Mouse (Mus musculus): ENCODE results near the gene Fam20a. TPM values are rescaled to one million over a fixed set of nuclear protein-coding genes. Genes with fewer than 3 reads are reported as not detected.

Gene Fam20a
- polyA plus RNA-seq, 1 experiment from 2014 or later, result 2.3 TPM

GRCm38 (mm10) chr11:109714341-109715247 lies 7.5 kb downstream of the Fam20a start:
- no peak for ATAC-seq (ENCODE audit: insufficient read depth, low FRiP score, low read depth)
- WGBS, result 82% methylated on average over 17 of the region's 17 CpGs

GRCm38 (mm10) chr11:109709501-109709900 lies 12.6 kb downstream of the Fam20a start:
- H3K27ac ChIP-seq, result no peak overlapping the region

More at GRCm38 (mm10) chr11:109714341-109715247, 7.5 kb downstream of the Fam20a start:
- H3K27me3 ChIP-seq (replicated peaks), result no peaks in the 10 kb centered on the region
- H3K36me3 ChIP-seq, result no peaks in the 10 kb centered on the region
- no peak overlapping the region for H3K4me2 ChIP-seq
- H3K4me1 ChIP-seq, result no peaks in the 10 kb centered on the region
- no peak overlapping the region for H3K27ac ChIP-seq
- no peak overlapping the region for H3K9ac ChIP-seq
- no peaks in the 10 kb centered on the region for H3K9me3 ChIP-seq
- no peak overlapping the region for H3K4me3 ChIP-seq (replicated peaks)

GRCm38 (mm10) chr11:109708786-109709185 lies 13.3 kb downstream of the Fam20a start:
- 90% methylated on average over 4 of the region's 4 CpGs for WGBS

More at GRCm38 (mm10) chr11:109709501-109709900, 12.6 kb downstream of the Fam20a start:
- Histone ChIP-seq H3K27me3 (replicated peaks) (no peaks in the 10 kb centered on the region), H3K4me1 (no peaks in the 10 kb centered on the region), H3K9me3 (no peaks in the 10 kb centered on the region), H3K9ac (no peak overlapping the region), H3K4me3 (replicated peaks) (no peak overlapping the region), H3K36me3 (no peaks in the 10 kb centered on the region), H3K4me2 (no peak overlapping the region)
- no peak for ATAC-seq (ENCODE audit: insufficient read depth, low FRiP score, low read depth)
- 80% methylated on average over 5 of the region's 5 CpGs for WGBS

GRCm38 (mm10) chr11:109707442-109707841 lies 14.6 kb downstream of the Fam20a start:
- WGBS, result 63% methylated on average over 3 of the region's 3 CpGs
- Histone ChIP-seq H3K4me3 (replicated peaks) (no peak overlapping the region), H3K9ac (no peak overlapping the region), H3K27ac (no peak overlapping the region), H3K27me3 (replicated peaks) (no peaks in the 10 kb centered on the region), H3K4me1 (no peaks in the 10 kb centered on the region), H3K4me2 (no peak overlapping the region), H3K36me3 (no peaks in the 10 kb centered on the region), H3K9me3 (no peaks in the 10 kb centered on the region)
- ATAC-seq (ENCODE audit: insufficient read depth, low FRiP score, low read depth), result no peak

More at GRCm38 (mm10) chr11:109708786-109709185, 13.3 kb downstream of the Fam20a start:
- Histone ChIP-seq H3K9ac (no peak overlapping the region), H3K4me2 (no peak overlapping the region), H3K27me3 (replicated peaks) (no peaks in the 10 kb centered on the region), H3K9me3 (no peaks in the 10 kb centered on the region), H3K27ac (no peak overlapping the region), H3K36me3 (no peaks in the 10 kb centered on the region), H3K4me3 (replicated peaks) (no peak overlapping the region), H3K4me1 (no peaks in the 10 kb centered on the region)
- no peak for ATAC-seq (ENCODE audit: insufficient read depth, low FRiP score, low read depth)

GRCm38 (mm10) chr11:109706586-109706985 lies 15.5 kb downstream of the Fam20a start:
- Histone ChIP-seq H3K9ac (no peak overlapping the region), H3K4me3 (replicated peaks) (no peak overlapping the region), H3K4me1 (no peaks in the 10 kb centered on the region), H3K4me2 (no peak overlapping the region), H3K36me3 (no peaks in the 10 kb centered on the region), H3K27ac (no peak overlapping the region), H3K9me3 (no peaks in the 10 kb centered on the region), H3K27me3 (replicated peaks) (no peaks in the 10 kb centered on the region)
- ATAC-seq (ENCODE audit: insufficient read depth, low FRiP score, low read depth), result no peak
- 58% methylated on average over 4 of the region's 4 CpGs for WGBS

GRCm38 (mm10) chr11:109706055-109706412 lies 16.0 kb downstream of the Fam20a start:
- WGBS, result 37% methylated on average over 9 of the region's 9 CpGs
- H3K9me3 ChIP-seq, result no peaks in the 10 kb centered on the region
- H3K27me3 ChIP-seq (replicated peaks), result no peaks in the 10 kb centered on the region
- H3K36me3 ChIP-seq, result no peaks in the 10 kb centered on the region
- peak; percentile 78; the same call in 1 of the 2 replicates for ATAC-seq (ENCODE audit: insufficient read depth, low FRiP score, low read depth)
- H3K27ac ChIP-seq, result no peak overlapping the region
- no peak overlapping the region for H3K4me2 ChIP-seq
- H3K9ac ChIP-seq, result no peak overlapping the region
- H3K4me1 ChIP-seq, result no peaks in the 10 kb centered on the region
- no peak overlapping the region for H3K4me3 ChIP-seq (replicated peaks)

GRCm38 (mm10) chr11:109705336-109706054 lies 16.6 kb downstream of the Fam20a start:
- no peak overlapping the region for H3K4me2 ChIP-seq

GRCm38 (mm10) chr11:109704311-109705205 lies 17.5 kb downstream of the Fam20a start:
- H3K27ac ChIP-seq, result no peak overlapping the region
- no peak for ATAC-seq (ENCODE audit: insufficient read depth, low FRiP score, low read depth)
- 90% methylated on average over 22 of the region's 22 CpGs for WGBS

More at GRCm38 (mm10) chr11:109705336-109706054, 16.6 kb downstream of the Fam20a start:
- Histone ChIP-seq H3K9ac (no peak overlapping the region), H3K36me3 (no peaks in the 10 kb centered on the region), H3K4me1 (no peaks in the 10 kb centered on the region), H3K9me3 (no peaks in the 10 kb centered on the region), H3K4me3 (replicated peaks) (no peak overlapping the region), H3K27ac (no peak overlapping the region), H3K27me3 (replicated peaks) (no peaks in the 10 kb centered on the region)
- 72% methylated on average over 9 of the region's 9 CpGs for WGBS
- ATAC-seq (ENCODE audit: insufficient read depth, low FRiP score, low read depth), result peak; percentile 50; the same call in 1 of the 2 replicates

GRCm38 (mm10) chr11:109703845-109704244 lies 18.2 kb downstream of the Fam20a start:
- WGBS, result 83% methylated on average over 9 of the region's 9 CpGs
- H3K27ac ChIP-seq, result no peak overlapping the region

More at GRCm38 (mm10) chr11:109704311-109705205, 17.5 kb downstream of the Fam20a start:
- no peak overlapping the region for H3K4me2 ChIP-seq
- H3K36me3 ChIP-seq, result no peaks in the 10 kb centered on the region
- H3K4me1 ChIP-seq, result no peaks in the 10 kb centered on the region
- H3K27me3 ChIP-seq (replicated peaks), result no peaks in the 10 kb centered on the region
- no peak overlapping the region for H3K4me3 ChIP-seq (replicated peaks)
- no peaks in the 10 kb centered on the region for H3K9me3 ChIP-seq
- no peak overlapping the region for H3K9ac ChIP-seq

GRCm38 (mm10) chr11:109702031-109702815 lies 19.9 kb downstream of the Fam20a start:
- Histone ChIP-seq H3K4me1 (no peaks in the 10 kb centered on the region), H3K36me3 (no peaks in the 10 kb centered on the region), H3K27ac (peak overlapping the region; percentile 56; the same call in 1 of the 2 replicates), H3K9me3 (no peaks in the 10 kb centered on the region), H3K4me3 (replicated peaks) (no peak overlapping the region), H3K27me3 (replicated peaks) (no peaks in the 10 kb centered on the region), H3K9ac (no peak overlapping the region), H3K4me2 (peak overlapping the region; percentile 0; the same call in 1 of the 2 replicates)
- ATAC-seq (ENCODE audit: insufficient read depth, low FRiP score, low read depth), result no peak
- 37% methylated on average over 10 of the region's 10 CpGs for WGBS

More at GRCm38 (mm10) chr11:109703845-109704244, 18.2 kb downstream of the Fam20a start:
- Histone ChIP-seq H3K4me3 (replicated peaks) (no peak overlapping the region), H3K4me2 (no peak overlapping the region), H3K9ac (no peak overlapping the region), H3K4me1 (no peaks in the 10 kb centered on the region), H3K9me3 (no peaks in the 10 kb centered on the region), H3K36me3 (no peaks in the 10 kb centered on the region), H3K27me3 (replicated peaks) (no peaks in the 10 kb centered on the region)
- ATAC-seq (ENCODE audit: insufficient read depth, low FRiP score, low read depth), result no peak

Measured in stomach, embryonic 15.5 days (tissue).